Mouse (Mus musculus): ENCODE results near the gene Spib.

DNA sequence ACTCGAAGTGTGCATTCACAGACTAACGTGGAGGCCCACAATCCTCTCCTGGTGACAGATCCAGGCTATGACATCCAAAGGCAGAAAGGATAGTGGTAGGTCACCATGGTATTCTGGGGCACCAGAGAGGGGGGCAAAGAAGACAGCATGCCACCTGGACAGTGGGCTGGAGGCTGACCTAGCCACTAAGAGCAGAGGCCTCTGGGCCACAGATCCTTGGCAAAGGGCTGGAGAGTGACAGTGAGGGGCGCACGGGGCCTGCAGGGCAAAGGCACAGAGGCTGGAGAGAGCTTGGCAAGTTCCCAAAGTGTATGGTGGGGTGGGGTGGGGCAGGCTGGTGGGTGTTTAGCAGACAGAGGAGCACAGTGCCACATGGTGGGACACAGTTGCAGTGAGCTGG lies 41.6 kb downstream of the Spib start:
- TF ChIP-seq GATA1 (IDR thresholded peaks at IDR 0.05; ENCODE audit: low read length) (no peak), TAL1 (IDR thresholded peaks at IDR 0.05; ENCODE audit: low read length) (no peak)
